Mouse (Mus musculus): ENCODE results near the gene Med12l.
A peak's percentile ranks its signal among the peaks of the same experiment; 100 is the strongest.

Med12l gene

GRCm38 (mm10) chr3:59321278-59321876 lies 315.8 kb downstream of the Med12l start:
- DNase-seq (ENCODE audit: low spot score), result peak; percentile 39

- no peak for DNase-seq (ENCODE audit: low spot score)
Measured at GRCm38 (mm10) chr3:59328526-59328925, 322.9 kb downstream of the Med12l start.

- DNase-seq (ENCODE audit: low spot score), result no peak
Measured at GRCm38 (mm10) chr3:59341647-59342427, 336.2 kb downstream of the Med12l start.

GRCm38 (mm10) chr3:59343026-59343425 lies 337.4 kb downstream of the Med12l start:
- no peak for DNase-seq (ENCODE audit: low spot score)

GRCm38 (mm10) chr3:59344065-59344905 lies 338.7 kb downstream of the Med12l start, which contains the start of gene Igsf10:
TSS of gene Igsf10 (minus strand) at chr3:59344394.
- DNase-seq (ENCODE audit: low spot score), result no peak

GRCm38 (mm10) chr3:59351768-59352167 lies 346.1 kb downstream of the Med12l start:
- DNase-seq (ENCODE audit: low spot score), result no peak

GRCm38 (mm10) chr3:59354156-59354555 lies 348.5 kb downstream of the Med12l start:
- no peak for DNase-seq (ENCODE audit: low spot score)

GRCm38 (mm10) chr3:59360102-59360501 lies 354.5 kb downstream of the Med12l start:
- DNase-seq (ENCODE audit: low spot score), result no peak

- DNase-seq (ENCODE audit: low spot score), result no peak
Measured at GRCm38 (mm10) chr3:59361895-59362294, 356.3 kb downstream of the Med12l start.
